ENCODE assay signal across 25 mouse cellular contexts in genomic region chr7:43770701-43771100, GRCm38 (mm10). TPM values are rescaled to one million over a fixed set of nuclear protein-coding genes. Genes with fewer than 3 reads are reported as not detected.
"Had no signal": no experiment of that assay in that cellular context is flagged by ENCODE, and none has a peak within 500 bp of the region (broad histone marks: within the 10 kb centered on the region; RNA-seq: fewer than 3 reads in every experiment).

No protein-coding gene starts in this region.

- DNase-seq: kidney, adult 9 months; kidney, postnatal 36 days; layer of hippocampus, adult 9-11 months; layer of hippocampus, postnatal 36 days; lung, embryonic 14.5 days; lung, postnatal 10 days; retina, postnatal 1 day; right cerebral cortex, postnatal 4 days; thymus, postnatal 4 days had no signal

- H3K9ac ChIP-seq: liver, embryonic 15.5 days; lung, embryonic 14.5 days; midbrain, embryonic 12.5 days had no signal

- H3K27me3 ChIP-seq: liver, embryonic 15.5 days; megakaryocyte, embryonic 14.5 days; midbrain, embryonic 12.5 days had no signal

- H3K36me3 ChIP-seq: liver, embryonic 15.5 days; midbrain, embryonic 12.5 days had no signal

- ATAC-seq: hindbrain, postnatal 0 days; intestine, embryonic 16.5 days had no signal

- H3K4me2 ChIP-seq: liver, embryonic 11.5 days; liver, embryonic 15.5 days; lung, embryonic 14.5 days; midbrain, embryonic 12.5 days had no signal

- H3K4me3 ChIP-seq: liver, embryonic 15.5 days; megakaryocyte, embryonic 14.5 days; midbrain, embryonic 12.5 days had no signal

- H3K9me3 ChIP-seq: liver, embryonic 15.5 days; midbrain, embryonic 12.5 days had no signal

- H3K4me1 ChIP-seq: liver, embryonic 15.5 days; megakaryocyte, embryonic 14.5 days had no signal

- H3K27ac ChIP-seq: hindbrain, postnatal 0 days; kidney, postnatal 0 days; liver, embryonic 15.5 days; macrophage; midbrain, embryonic 12.5 days had no signal

RNA-seq across cellular contexts. Expression of gene Klk12, which starts 2.0 kb away (rescaled TPM):
- total RNA-seq: hindbrain, postnatal 0 days; layer of hippocampus, adult 18-20 months; layer of hippocampus, postnatal 36 days; left cerebral cortex, postnatal 36 days; midbrain, postnatal 0 days; neutrophil, adult 5-6 weeks had no signal
- polyA plus RNA-seq: hindbrain, postnatal 0 days; intestine, embryonic 16.5 days; kidney, postnatal 0 days; limb, embryonic 14.5 days; liver, embryonic 11.5 days; liver, embryonic 15.5 days; lung, embryonic 14.5 days; macrophage; midbrain, embryonic 12.5 days; midbrain, postnatal 0 days; neural tube, embryonic 11.5 days; spleen, adult 2 months; thymus, postnatal 0 days had no signal

RNA-seq across cellular contexts. Expression of gene Klk11, which starts 3.7 kb away (rescaled TPM):
- total RNA-seq: hindbrain, postnatal 0 days; layer of hippocampus, adult 18-20 months; layer of hippocampus, postnatal 36 days; left cerebral cortex, postnatal 36 days; midbrain, postnatal 0 days; neutrophil, adult 5-6 weeks had no signal
- polyA plus RNA-seq: hindbrain, postnatal 0 days; kidney, postnatal 0 days; liver, embryonic 11.5 days; liver, embryonic 15.5 days; lung, embryonic 14.5 days; macrophage; midbrain, embryonic 12.5 days; midbrain, postnatal 0 days; neural tube, embryonic 11.5 days; spleen, adult 2 months had no signal

RNA-seq across cellular contexts. Expression of gene Klk10, which starts 10.1 kb away (rescaled TPM):
- total RNA-seq: hindbrain, postnatal 0 days; left cerebral cortex, postnatal 36 days had no signal
- polyA plus RNA-seq: liver, embryonic 11.5 days; macrophage; midbrain, postnatal 0 days; neural tube, embryonic 11.5 days; spleen, adult 2 months had no signal

RNA-seq across cellular contexts. Expression of gene Klk9, which starts 21.0 kb away (rescaled TPM):
- total RNA-seq: hindbrain, postnatal 0 days; layer of hippocampus, adult 18-20 months; layer of hippocampus, postnatal 36 days; left cerebral cortex, postnatal 36 days; midbrain, postnatal 0 days; neutrophil, adult 5-6 weeks had no signal
- polyA plus RNA-seq: hindbrain, postnatal 0 days; intestine, embryonic 16.5 days; liver, embryonic 11.5 days; liver, embryonic 15.5 days; lung, embryonic 14.5 days; macrophage; midbrain, embryonic 12.5 days; midbrain, postnatal 0 days; neural tube, embryonic 11.5 days; spleen, adult 2 months had no signal

RNA-seq across cellular contexts. Expression of gene Klk8, which starts 26.7 kb away (rescaled TPM):
- polyA plus RNA-seq: macrophage had no signal
